Mouse (Mus musculus) liver, postnatal 0 days (tissue): ENCODE data around the gene Fer1l5. TPM values are rescaled to one million over a fixed set of nuclear protein-coding genes. Genes with fewer than 3 reads are reported as not detected.

Experiments
- ATAC-seq: fragments of 200-750 bp; cut with Nextera tagmentation; 2 replicates; pipeline ENCODE4 v1.8.0; 2017; ENCODE audit warnings: mild to moderate bottlenecking, moderate library complexity
- DNase-seq: peaks from one replicate; pipeline ENCODE4 v3.0.0-alpha.2; 2016
- H3K27ac ChIP-seq: fragments of 300-500 bp; sonication (generic); 2 replicates; pipeline ENCODE4 v1.5.1; 2014; ENCODE audit warnings: antibody characterized with exemption, moderate library complexity, mild to moderate bottlenecking, low read depth
- H3K27me3 ChIP-seq: fragments of 300-500 bp; sonication (generic); 2 replicates; pipeline ENCODE4 v1.6.1; 2014; ENCODE audit warnings: low read length, control low read depth, mixed read lengths; ENCODE audit not compliant: insufficient read depth
- H3K36me3 ChIP-seq: fragments of 300-500 bp; sonication (generic); replicated peaks from 2 replicates; pipeline ENCODE4 v1.6.1; 2014; ENCODE audit warnings: mild to moderate bottlenecking, control low read depth, low read length, moderate library complexity, mixed read lengths; ENCODE audit not compliant: insufficient read depth
- H3K4me1 ChIP-seq: fragments of 300-500 bp; sonication (generic); 2 replicates; pipeline ENCODE4 v1.6.1; 2014; ENCODE audit warnings: antibody characterized with exemption, mild to moderate bottlenecking, control low read depth; ENCODE audit not compliant: insufficient read depth
- H3K4me2 ChIP-seq: fragments of 300-500 bp; sonication (generic); 2 replicates; pipeline ENCODE4 v1.6.1; 2014; ENCODE audit warnings: low read depth, mild to moderate bottlenecking, low read length, moderate library complexity, mixed read lengths
- H3K4me3 ChIP-seq: fragments of 300-500 bp; sonication (generic); 2 replicates; pipeline ENCODE4 v1.5.1; 2014; ENCODE audit warnings: low read depth, low read length
- H3K9ac ChIP-seq: fragments of 300-500 bp; sonication (generic); replicated peaks from 2 replicates; pipeline ENCODE4 v1.6.1; 2014; ENCODE audit warnings: mild to moderate bottlenecking, moderate library complexity
- H3K9me3 ChIP-seq: fragments of 300-500 bp; sonication (generic); 2 replicates; pipeline ENCODE4 v1.6.1; 2016; ENCODE audit warnings: mild to moderate bottlenecking, control low read depth, low read length, mixed read lengths
- CTCF ChIP-seq: sonication (generic); IDR thresholded peaks from 2 replicates; pipeline ENCODE4 v1.5.1; 2016; ENCODE audit warnings: antibody characterized with exemption, low read depth
- EP300 ChIP-seq: IDR thresholded peaks from 2 replicates; pipeline ENCODE4 v1.6.1; 2016; ENCODE audit warnings: antibody characterized with exemption, low read depth, mild to moderate bottlenecking
- WGBS: fragments of 180-500 bp; shearing (Covaris S2); extraction: QIAGEN DNeasy Blood & Tissue Kit; methylation state at CpG from one replicate; pipeline ENCODE4 v1.1.7; 2014; ENCODE audit not compliant: insufficient replicate concordance; 5-methylcytosine and 5-hydroxymethylcytosine counted together
- microRNA-seq: library from miRNA; unstranded; fragments of <30 nt; microRNA quantifications from one replicate; pipeline ENCODE4, GENCODE M21; 2016
- polyA plus RNA-seq: library from polyadenylated mRNA; unstranded; fragments of >200 nt; fragmentation: Nextera tagmentation; extraction: Ambion mirVana; gene quantifications from 2 replicates; pipeline ENCODE4 v1.2.1, GENCODE M21; 2015

The Fer1l5 gene
- polyA plus RNA-seq, 1 experiment from 2014 or later: 0.12 TPM

- no peak overlapping the region for H3K4me2 ChIP-seq
- no peak overlapping the region; the same call in 1 of the 2 replicates for H3K9ac ChIP-seq
- DNase-seq (no peak), ATAC-seq (peak; percentile 14; the same call in 1 of the 2 replicates)
- TF ChIP-seq CTCF (no peak), EP300 (0 out of 2 replicates have a peak, but pooled peaks have one; percentile 4)
- H3K27ac ChIP-seq: peak overlapping the region; percentile 53
- WGBS: 56% methylated on average over 2 of the region's 2 CpGs
- H3K36me3 ChIP-seq: no peaks in the 10 kb centered on the region
- peaks cover 53% of the 10 kb centered on the region for H3K4me1 ChIP-seq
- H3K27me3 ChIP-seq: peaks cover 8% of the 10 kb centered on the region; the same call in 1 of the 2 replicates
- no peak overlapping the region for H3K4me3 ChIP-seq
- no peaks in the 10 kb centered on the region for H3K9me3 ChIP-seq
These were observed 97.8 kb downstream of the Fer1l5 start for GRCm38 (mm10) chr1:36469811-36470444.

DNA sequence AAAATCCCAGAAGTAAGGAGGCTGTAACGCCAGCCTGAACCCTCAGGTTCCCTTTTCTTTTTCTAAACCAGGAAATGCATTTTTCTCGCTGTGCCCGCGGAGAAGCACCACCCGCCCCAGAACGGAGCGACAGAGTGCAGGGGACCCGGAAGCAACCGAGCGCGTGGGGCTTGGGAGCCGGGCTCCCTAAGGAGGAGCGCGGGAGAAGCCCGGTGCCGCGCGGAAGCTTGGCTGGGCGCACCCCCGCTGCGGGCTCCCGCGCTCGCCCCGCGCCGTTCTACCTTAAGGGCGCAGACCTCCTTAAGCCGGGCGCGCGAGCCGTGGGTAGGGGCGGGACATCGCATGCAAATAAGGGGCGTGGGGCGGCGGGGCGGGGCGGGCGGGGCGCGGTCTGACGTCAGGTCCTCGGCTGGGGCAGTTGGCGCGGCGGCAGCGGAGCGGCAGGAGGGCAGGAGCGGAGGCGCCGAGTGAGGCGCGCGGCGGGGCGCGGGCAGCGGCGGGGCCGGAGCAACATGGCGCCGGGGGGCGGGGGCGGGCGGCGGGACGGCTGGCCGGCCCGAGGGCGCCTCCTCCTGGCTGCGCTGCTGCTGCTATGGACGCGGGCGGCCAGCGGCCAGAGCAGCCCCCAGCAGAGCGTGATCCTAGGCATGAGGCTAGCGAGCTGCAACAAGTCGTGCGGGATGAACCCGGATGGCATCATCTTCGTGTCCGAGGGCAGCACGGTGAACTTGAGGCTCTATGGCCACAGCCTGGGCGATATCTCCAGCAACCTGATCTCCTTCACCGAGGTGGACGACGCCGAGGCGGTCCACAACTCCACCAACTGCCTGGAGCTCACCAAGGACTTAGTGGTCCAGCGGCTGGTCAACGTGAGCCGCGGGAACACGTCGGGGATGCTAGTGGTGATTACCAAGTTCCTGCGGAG lies 99.4 kb downstream of the Fer1l5 start, which contains the start of gene Cnnm4:
Cnnm4 (plus strand) TSS at position 440 of the 925 bp plus-strand sequence.
- peak; percentile 92 for ATAC-seq

More for the DNA sequence above, 99.4 kb downstream of the Fer1l5 start, which contains the start of gene Cnnm4:
- Histone ChIP-seq H3K4me2 (peak within 1 kb of the TSS; percentile 96), H3K27ac (peak within 1 kb of the TSS; percentile 92), H3K9me3 (no peaks in the 10 kb centered on the region), H3K36me3 (no peaks in the 10 kb centered on the region), H3K9ac (peak within 1 kb of the TSS; percentile 82), H3K27me3 (peaks cover 8% of the 10 kb centered on the region; the same call in 1 of the 2 replicates), H3K4me1 (peaks cover 60% of the 10 kb centered on the region), H3K4me3 (peak within 1 kb of the TSS; percentile 77)
- DNase-seq: peak; percentile 96
- TF ChIP-seq EP300 (no peak), CTCF (peak; percentile 62)
- under 1% methylated on average over 47 of the region's 98 CpGs for WGBS

Small RNA genes lying within 50 kb of the gene (microRNA-seq; reads per million reads assigned to microRNA genes)
- not detected for gene Mir6898

Other genes with a start within 250 kb of the Fer1l5 start
- 15.4 and 15.8 TPM in 2 replicates for gene Uggt1, start 127.6 kb upstream of the Fer1l5 start, polyA plus RNA-seq
- 4.4 and 4.7 TPM in 2 replicates for gene Neurl3, start 97.6 kb upstream of the Fer1l5 start, polyA plus RNA-seq
- gene Arid5a, start 64.6 kb upstream of the Fer1l5 start, polyA plus RNA-seq: 5.8 and 6.3 TPM in 2 replicates
- gene Kansl3, start 3.1 kb upstream of the Fer1l5 start, polyA plus RNA-seq: 8.5 and 10.1 TPM in 2 replicates
- gene Lman2l, start 73.0 kb downstream of the Fer1l5 start, polyA plus RNA-seq: 9.0 and 9.9 TPM in 2 replicates
- gene Cnnm4, start 99.3 kb downstream of the Fer1l5 start, polyA plus RNA-seq: 2.1 and 2.2 TPM in 2 replicates
- gene Cnnm3, start 139.6 kb downstream of the Fer1l5 start, polyA plus RNA-seq: 0.92 and 1.1 TPM in 2 replicates
- 2.0 and 2.2 TPM in 2 replicates for gene Ankrd23, start 164.6 kb downstream of the Fer1l5 start, polyA plus RNA-seq
- gene Gm42417, start 167.1 kb downstream of the Fer1l5 start, polyA plus RNA-seq: 0.45 TPM in 1 of 2 replicates, not detected in the other
- gene Ankrd39, start 175.2 kb downstream of the Fer1l5 start, polyA plus RNA-seq: 7.4 and 8.3 TPM in 2 replicates
- gene Sema4c, start 186.1 kb downstream of the Fer1l5 start, polyA plus RNA-seq: 2.0 TPM in 2 replicates